Mouse (Mus musculus) erythroblast, embryonic 14.5 days (primary cell): ENCODE measurements around the gene Sync.

Experiments
- GATA1 ChIP-seq: IDR thresholded peaks from 2 replicates; pipeline ENCODE4 v1.6.1; 2012; ENCODE audit warnings: low read length, inconsistent platforms, mixed read lengths
- TAL1 ChIP-seq: IDR thresholded peaks from 3 replicates; pipeline ENCODE4 v1.6.1; 2012; ENCODE audit warnings: low read length, inconsistent platforms, mixed read lengths

DNA sequence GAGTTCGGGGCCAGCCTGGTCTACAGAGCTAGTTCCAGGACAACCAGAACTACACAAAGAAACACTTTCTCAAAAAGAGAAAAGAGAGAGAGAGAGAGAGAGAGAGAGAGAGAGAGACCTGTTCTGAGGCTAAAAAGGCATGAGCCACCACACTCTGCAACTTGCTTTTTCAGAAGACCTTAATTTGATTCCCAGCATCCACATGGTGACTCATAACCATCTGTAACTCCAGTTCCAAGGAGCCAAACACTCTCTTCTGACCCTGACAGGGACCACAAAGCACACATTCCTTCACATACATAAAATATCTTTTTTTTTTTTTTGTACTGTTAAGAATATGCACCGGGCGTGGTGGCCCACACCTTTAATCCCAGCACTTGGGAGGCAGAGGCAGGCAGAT lies 32.8 kb upstream of the Sync start:
- TF ChIP-seq TAL1 (no peak), GATA1 (no peak)
